Mouse (Mus musculus) liver, adult 2 months (tissue): Measurements from ENCODE around the gene Kcnh1.

ENCODE experiments used
- CTCF ChIP-seq: fragments of 200-500 bp; IDR thresholded peaks from 2 replicates; pipeline ENCODE4 v1.5.1; 2011; ENCODE audit warnings: low read depth, low read length, control low read depth
- POLR2A ChIP-seq: fragments of 200-500 bp; IDR thresholded peaks from 2 replicates; pipeline ENCODE4 v1.6.1; 2011; ENCODE audit warnings: low read length, control low read depth; ENCODE audit not compliant: insufficient read depth; ENCODE audit errors: extremely low read depth

GRCm38 (mm10) chr1:192451722-192452121 lies 261.1 kb downstream of the Kcnh1 start:
- TF ChIP-seq POLR2A (no peak), CTCF (no peak)
